Mouse (Mus musculus) G1E (cell line): Measurements from ENCODE around the gene Cmklr1.

Experiments used
- CTCF ChIP-seq: IDR thresholded peaks from 2 replicates; pipeline ENCODE4 v1.5.1; 2012; ENCODE audit warnings: low read depth, low read length, inconsistent platforms, mixed read lengths
- GATA1 ChIP-seq: IDR thresholded peaks from 2 replicates; pipeline ENCODE4 v1.6.1; 2012; ENCODE audit warnings: borderline replicate concordance, low read length, inconsistent platforms, mixed read lengths
- GATA2 ChIP-seq: IDR thresholded peaks from 2 replicates; pipeline ENCODE4 v1.6.1; 2012; ENCODE audit warnings: low read depth, low read length, inconsistent platforms, borderline replicate concordance
- TAL1 ChIP-seq: conservative IDR thresholded peaks from 2 replicates; pipeline ENCODE4 v1.6.1; 2012; ENCODE audit warnings: low read depth, low read length, inconsistent platforms, mixed read lengths

GRCm38 (mm10) chr5:113584439-113584838 is 65.8 kb downstream of the Cmklr1 start:
- TF ChIP-seq CTCF, result no peak
- TF ChIP-seq GATA1, result no peak
- TF ChIP-seq GATA2, result no peak
- TF ChIP-seq TAL1, result no peak
